Mouse (Mus musculus) macrophage (primary cell): ENCODE results near the gene Hsf4. TPM values are rescaled to one million over a fixed set of nuclear protein-coding genes. Genes with fewer than 3 reads are reported as not detected.

ENCODE experiments used
- H3K27ac ChIP-seq: fragments of 350-480 bp; formaldehyde crosslinking; 2 replicates; pipeline ENCODE4 v1.9.0; 2021
- H3K36me3 ChIP-seq: fragments of 350-480 bp; formaldehyde crosslinking; 2 replicates; pipeline ENCODE4 v1.9.0; 2021; ENCODE audit errors: inconsistent target
- H3K4me3 ChIP-seq: fragments of 350-480 bp; formaldehyde crosslinking; 2 replicates; pipeline ENCODE4 v1.9.0; 2021; ENCODE audit errors: inconsistent target
- H3K79me2 ChIP-seq: fragments of 350-480 bp; formaldehyde crosslinking; 2 replicates; pipeline ENCODE4 v1.9.0; 2021; ENCODE audit errors: inconsistent target
- WGBS: methylation state at CpG from one replicate; pipeline ENCODE4 v1.1.7; 2026; ENCODE audit warnings: inconsistent platforms; ENCODE audit not compliant: missing documents; 5-methylcytosine and 5-hydroxymethylcytosine counted together
- polyA plus RNA-seq: library from polyadenylated mRNA; stranded (reverse); fragments of 250-400 nt; gene quantifications from 3 replicates; pipeline ENCODE4 v1.2.4, GENCODE M21; 2018; ENCODE audit warnings: inconsistent platforms

The Hsf4 gene
- polyA plus RNA-seq, 1 experiment from 2014 or later, result 2.9 TPM

GRCm38 (mm10) chr8:105297511-105298192, 28.1 kb downstream of the Hsf4 start, which contains the start of gene E2f4:
E2f4 (plus strand) TSS chr8:105297663.
- Histone ChIP-seq H3K27ac (peak within 1 kb of the TSS; percentile 46), H3K36me3 (peaks cover 26% of the 10 kb centered on the region; the same call in 1 of the 2 replicates), H3K79me2 (peaks cover 38% of the 10 kb centered on the region), H3K4me3 (peak within 1 kb of the TSS; percentile 92)
- under 1% methylated on average over 57 of the region's 58 CpGs for WGBS

GRCm38 (mm10) chr8:105298351-105299252, 29.0 kb downstream of the Hsf4 start:
- peaks cover 26% of the 10 kb centered on the region; the same call in 1 of the 2 replicates for H3K36me3 ChIP-seq
- peak overlapping the region; percentile 92 for H3K4me3 ChIP-seq
- H3K79me2 ChIP-seq, result peaks cover 38% of the 10 kb centered on the region
- H3K27ac ChIP-seq, result peak overlapping the region; percentile 37
- 62% methylated on average over 18 of the region's 18 CpGs for WGBS

GRCm38 (mm10) chr8:105299962-105300361, 30.4 kb downstream of the Hsf4 start:
- Histone ChIP-seq H3K79me2 (peaks cover 38% of the 10 kb centered on the region), H3K36me3 (peaks cover 26% of the 10 kb centered on the region; the same call in 1 of the 2 replicates), H3K4me3 (no peak overlapping the region), H3K27ac (no peak overlapping the region)
- 99% methylated on average over 8 of the region's 8 CpGs for WGBS

GRCm38 (mm10) chr8:105303396-105303795, 33.8 kb downstream of the Hsf4 start:
- Histone ChIP-seq H3K27ac (peak overlapping the region; percentile 45; the same call in 1 of the 2 replicates), H3K36me3 (peaks cover 38% of the 10 kb centered on the region; the same call in 1 of the 2 replicates)

GRCm38 (mm10) chr8:105303874-105304273, 34.3 kb downstream of the Hsf4 start:
- Histone ChIP-seq H3K27ac (0 out of 2 replicates have a peak overlapping the region, but pooled peaks have one; percentile 12), H3K4me3 (no peak overlapping the region), H3K79me2 (peaks cover 26% of the 10 kb centered on the region), H3K36me3 (peaks cover 43% of the 10 kb centered on the region; the same call in 1 of the 2 replicates)
- WGBS, result 88% methylated on average over 7 of the region's 9 CpGs

More at GRCm38 (mm10) chr8:105303396-105303795, 33.8 kb downstream of the Hsf4 start:
- Histone ChIP-seq H3K79me2 (peaks cover 31% of the 10 kb centered on the region), H3K4me3 (no peak overlapping the region)
- 75% methylated on average over 8 of the region's 8 CpGs for WGBS

GRCm38 (mm10) chr8:105304325-105305210, 35.0 kb downstream of the Hsf4 start:
- WGBS, result 71% methylated on average over 9 of the region's 9 CpGs

GRCm38 (mm10) chr8:105305211-105306145, 35.9 kb downstream of the Hsf4 start, which contains the start of gene Elmo3:
Elmo3 (plus strand) TSS chr8:105305601.
- Histone ChIP-seq H3K27ac (peak within 1 kb of the TSS; percentile 27; the same call in 1 of the 2 replicates), H3K79me2 (peaks cover 10% of the 10 kb centered on the region; the same call in 1 of the 2 replicates), H3K36me3 (peaks cover 48% of the 10 kb centered on the region; the same call in 1 of the 2 replicates), H3K4me3 (no peak within 1 kb of the TSS)
- 23% methylated on average over 29 of the region's 30 CpGs for WGBS

More at GRCm38 (mm10) chr8:105304325-105305210, 35.0 kb downstream of the Hsf4 start:
- peaks cover 50% of the 10 kb centered on the region; the same call in 1 of the 2 replicates for H3K36me3 ChIP-seq
- peaks cover 19% of the 10 kb centered on the region for H3K79me2 ChIP-seq
- H3K27ac ChIP-seq, result peak overlapping the region; percentile 27; the same call in 1 of the 2 replicates
- no peak overlapping the region for H3K4me3 ChIP-seq

- Histone ChIP-seq H3K27ac (no peak overlapping the region), H3K4me3 (no peak overlapping the region), H3K79me2 (peaks cover 3% of the 10 kb centered on the region; the same call in 1 of the 2 replicates), H3K36me3 (peaks cover 41% of the 10 kb centered on the region; the same call in 1 of the 2 replicates)
- 62% methylated on average over 5 of the region's 5 CpGs for WGBS
These were observed 36.6 kb downstream of the Hsf4 start for GRCm38 (mm10) chr8:105306146-105306691.

GRCm38 (mm10) chr8:105307670-105308069, 38.1 kb downstream of the Hsf4 start:
- H3K36me3 ChIP-seq, result peaks cover 37% of the 10 kb centered on the region
- H3K79me2 ChIP-seq, result no peaks in the 10 kb centered on the region
- no peak overlapping the region for H3K27ac ChIP-seq
- H3K4me3 ChIP-seq, result no peak overlapping the region
- 96% methylated on average over 13 of the region's 13 CpGs for WGBS

GRCm38 (mm10) chr8:105308428-105308827, 38.8 kb downstream of the Hsf4 start:
- Histone ChIP-seq H3K27ac (no peak overlapping the region), H3K4me3 (no peak overlapping the region), H3K36me3 (peaks cover 45% of the 10 kb centered on the region), H3K79me2 (no peaks in the 10 kb centered on the region)
- 93% methylated on average over 10 of the region's 10 CpGs for WGBS

GRCm38 (mm10) chr8:105309142-105309847, 39.7 kb downstream of the Hsf4 start:
- Histone ChIP-seq H3K79me2 (no peaks in the 10 kb centered on the region), H3K4me3 (no peak overlapping the region), H3K36me3 (peaks cover 53% of the 10 kb centered on the region), H3K27ac (no peak overlapping the region)
- 90% methylated on average over 14 of the region's 15 CpGs for WGBS

GRCm38 (mm10) chr8:105310118-105310517, 40.5 kb downstream of the Hsf4 start:
- peaks cover 56% of the 10 kb centered on the region for H3K36me3 ChIP-seq
- H3K4me3 ChIP-seq, result no peak overlapping the region
- no peak overlapping the region for H3K27ac ChIP-seq
- 97% methylated on average over 8 of the region's 8 CpGs for WGBS
- no peaks in the 10 kb centered on the region for H3K79me2 ChIP-seq
